Mouse (Mus musculus) adrenal gland, adult 8-10 months (tissue): Measurements from ENCODE around the gene Actrt3. TPM values are rescaled to one million over a fixed set of nuclear protein-coding genes. Genes with fewer than 3 reads are reported as not detected.
A peak's percentile ranks its signal among the peaks of the same experiment; 100 is the strongest.

Experiments
- DNase-seq: peaks from one replicate; pipeline ENCODE4 v3.0.0; 2022
- total RNA-seq, 4 experiments: library from RNA; stranded (reverse); gene quantifications; 2 replicates each; pipeline ENCODE4 v1.2.4; 2022

Actrt3 gene
- total RNA-seq, result under 1 TPM in 1 of 4 experiments, not detected in 3; 0.24 TPM

- no peak for DNase-seq
Measured at GRCm38 (mm10) chr3:30599711-30600545, at the start of gene Actrt3. Gene Actrt3, minus strand, starts transcription at chr3:30599939.

GRCm38 (mm10) chr3:30648466-30648865, 48.7 kb upstream of the Actrt3 start:
- no peak for DNase-seq

- no peak for DNase-seq
Measured at GRCm38 (mm10) chr3:30647440-30648090, 47.8 kb upstream of the Actrt3 start, which contains the start of gene Lrrc34. Gene Lrrc34, minus strand, starts transcription at chr3:30647869.

- DNase-seq, result no peak
Measured at GRCm38 (mm10) chr3:30646761-30647160, 47.0 kb upstream of the Actrt3 start.

GRCm38 (mm10) chr3:30644207-30644606, 44.5 kb upstream of the Actrt3 start, which contains the start of gene Lrriq4:
Gene Lrriq4, plus strand, starts transcription at chr3:30644507.
- DNase-seq, result no peak

GRCm38 (mm10) chr3:30635629-30636028, 35.9 kb upstream of the Actrt3 start:
- DNase-seq, result no peak

GRCm38 (mm10) chr3:30633681-30634080, 33.9 kb upstream of the Actrt3 start:
- DNase-seq, result no peak

GRCm38 (mm10) chr3:30620132-30620531, 20.4 kb upstream of the Actrt3 start:
- no peak for DNase-seq

- DNase-seq, result no peak
Measured at GRCm38 (mm10) chr3:30610930-30611329, 11.2 kb upstream of the Actrt3 start.

GRCm38 (mm10) chr3:30608999-30609398, 9.3 kb upstream of the Actrt3 start:
- DNase-seq, result no peak

- DNase-seq, result no peak
Measured at GRCm38 (mm10) chr3:30603256-30603655, 3.5 kb upstream of the Actrt3 start.

- DNase-seq, result no peak
Measured at GRCm38 (mm10) chr3:30602740-30603098, 3.0 kb upstream of the Actrt3 start.

- DNase-seq, result peak; percentile 95
Measured at GRCm38 (mm10) chr3:30602065-30602739, 2.5 kb upstream of the Actrt3 start, which contains the start of gene Mynn. Gene Mynn, plus strand, starts transcription at chr3:30602065.

GRCm38 (mm10) chr3:30601610-30602064, 1.9 kb upstream of the Actrt3 start:
- no peak for DNase-seq

GRCm38 (mm10) chr3:30601175-30601574, 1.4 kb upstream of the Actrt3 start:
- DNase-seq, result peak; percentile 77

- peak; percentile 31 for DNase-seq
Measured at GRCm38 (mm10) chr3:30600717-30601116, 978 bp upstream of the Actrt3 start.

- DNase-seq, result no peak
Measured at GRCm38 (mm10) chr3:30597271-30597670, 2.5 kb downstream of the Actrt3 start.

GRCm38 (mm10) chr3:30595111-30595832, 4.5 kb downstream of the Actrt3 start:
- no peak for DNase-seq

- no peak for DNase-seq
Measured at GRCm38 (mm10) chr3:30593719-30594485, 5.8 kb downstream of the Actrt3 start.

- no peak for DNase-seq
Measured at GRCm38 (mm10) chr3:30592418-30592853, 7.3 kb downstream of the Actrt3 start.

- no peak for DNase-seq
Measured at GRCm38 (mm10) chr3:30588865-30589264, 10.9 kb downstream of the Actrt3 start.
